Mouse (Mus musculus) thymus, adult 2 months (tissue): Measurements from ENCODE around the gene Sugp2.

Experiments used
- CTCF ChIP-seq: fragments of 200-500 bp; IDR thresholded peaks from 2 replicates; pipeline ENCODE4 v1.5.1; 2012; ENCODE audit warnings: mild to moderate bottlenecking, control low read depth, low read length, moderate library complexity, borderline replicate concordance; ENCODE audit not compliant: control insufficient read depth, poor library complexity, insufficient read depth; ENCODE audit errors: extremely low read depth
- POLR2A ChIP-seq: fragments of 200-500 bp; IDR thresholded peaks from 2 replicates; pipeline ENCODE4 v1.6.1; 2012; ENCODE audit warnings: mild to moderate bottlenecking, low read length, control low read depth, moderate library complexity; ENCODE audit not compliant: control insufficient read depth, poor library complexity, insufficient read depth; ENCODE audit errors: extremely low read depth

- no peak for TF ChIP-seq CTCF
- no peak for TF ChIP-seq POLR2A
These were observed 79.4 kb downstream of the Sugp2 start for GRCm38 (mm10) chr8:70313399-70313798.
